Mouse (Mus musculus) WW6 (cell line): Measurements from ENCODE around the gene B3galt5.
A peak's percentile ranks its signal among the peaks of the same experiment; 100 is the strongest.

Source experiments
- DNase-seq: peaks from one replicate; pipeline ENCODE4 v3.0.0-alpha.2; 2013; ENCODE audit warnings: low read depth, low spot score

The B3galt5 gene

DNA sequence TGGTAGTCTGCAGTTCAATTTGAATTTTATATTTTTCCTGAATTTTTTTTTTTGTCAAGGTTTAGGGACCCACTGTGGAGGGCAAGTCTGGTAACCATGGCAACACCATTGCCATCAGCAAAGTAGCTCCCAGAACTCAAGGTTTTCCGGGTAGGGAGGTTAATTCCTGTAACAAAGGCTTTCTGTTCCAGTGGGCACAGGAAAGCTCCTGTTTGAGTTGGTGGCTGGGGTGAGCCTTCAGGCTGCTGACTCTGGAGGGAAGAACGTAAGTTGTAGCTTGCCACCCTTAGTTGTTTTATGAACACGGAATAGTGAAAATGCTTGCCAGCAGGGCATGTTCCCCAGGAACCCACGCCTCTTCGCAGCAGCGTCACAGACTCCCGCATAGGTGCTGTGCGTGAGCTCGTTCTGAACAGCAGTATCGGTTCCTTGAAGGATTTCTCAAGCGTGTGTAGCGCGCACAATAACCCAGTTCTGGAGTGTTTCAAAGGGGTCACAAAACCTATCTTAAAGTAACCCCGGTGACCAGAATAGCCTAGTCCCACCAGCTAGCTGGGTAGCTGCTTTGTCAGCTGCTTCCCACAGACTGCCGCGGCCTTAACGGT is at the start of gene B3galt5:
B3galt5 (plus strand) TSS at position 436 of the 605 bp plus-strand sequence.
- DNase-seq: no peak

DNA sequence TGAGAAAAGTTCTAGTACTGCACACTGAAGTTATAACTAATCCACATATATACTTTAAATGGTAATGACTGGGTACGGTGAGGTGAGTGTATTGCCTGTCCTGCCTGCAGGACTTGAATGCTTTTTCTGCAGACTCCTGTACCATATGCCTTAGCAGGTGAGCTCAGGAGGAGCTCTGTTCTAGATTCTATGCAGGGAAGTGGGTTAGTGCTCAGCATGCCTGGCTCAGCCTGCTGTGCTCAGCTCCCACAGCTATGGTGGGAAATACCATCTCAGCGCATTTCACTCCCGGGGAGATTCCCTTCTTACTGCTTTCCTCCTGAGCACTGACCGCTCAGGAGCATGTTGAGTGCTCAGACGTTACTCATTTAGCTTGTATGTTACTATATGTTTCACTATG is 48.0 kb upstream of the B3galt5 start:
- no peak for DNase-seq

DNA sequence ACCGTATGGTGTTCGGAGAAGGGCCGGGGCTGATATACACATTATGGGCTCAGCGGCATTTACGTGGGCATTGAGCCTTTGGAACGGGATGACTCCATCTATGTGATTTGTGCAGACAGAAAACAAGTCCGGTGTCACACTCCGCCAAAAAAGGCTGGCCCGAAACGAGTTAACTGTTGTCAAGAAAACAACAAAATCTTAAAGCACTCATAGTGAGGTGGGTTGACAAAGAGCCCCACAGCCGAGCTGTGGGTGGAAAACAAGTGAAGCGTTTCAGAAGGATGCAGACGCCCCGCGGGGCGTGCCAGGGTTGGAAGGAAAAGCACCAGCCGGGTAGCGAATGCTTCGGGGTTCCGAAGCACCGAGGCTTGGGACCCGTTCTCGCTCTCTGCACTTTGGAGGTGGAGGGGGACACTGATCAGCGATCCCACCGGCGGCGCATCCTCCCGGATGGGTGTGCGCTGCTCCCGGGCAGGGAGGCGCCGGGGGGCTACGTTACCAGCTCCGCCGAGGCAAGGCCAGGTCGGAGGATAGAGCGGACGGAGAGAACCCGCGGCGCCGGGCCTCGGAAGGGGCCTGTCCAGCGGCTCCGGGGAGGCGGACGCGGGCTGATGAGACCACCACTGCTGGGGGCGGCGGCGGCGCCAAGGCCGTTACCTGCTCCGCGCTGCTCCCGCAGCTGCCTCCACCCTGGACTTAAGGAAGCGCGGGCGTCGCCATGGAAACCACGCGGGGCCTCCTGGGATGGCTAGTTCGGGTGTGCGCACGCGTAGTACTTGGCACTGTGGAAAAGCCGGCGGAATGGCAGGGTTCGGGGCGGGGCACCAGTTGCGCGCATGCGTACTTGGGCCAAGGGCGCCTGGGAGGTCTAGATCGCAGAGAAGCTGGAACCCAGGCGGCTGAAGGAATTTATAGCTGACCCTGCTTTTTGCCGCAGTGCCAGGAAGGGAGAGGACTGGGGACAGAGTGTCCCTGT is 43.8 kb upstream of the B3galt5 start, which contains the start of gene Lca5l:
Lca5l (minus strand) TSS at position 741 of the 976 bp plus-strand sequence.
- DNase-seq: peak; percentile 94

- DNase-seq: no peak
Observed at GRCm38 (mm10) chr16:96199913-96200701, 35.5 kb upstream of the B3galt5 start, which contains the start of gene Sh3bgr. TSS of gene Sh3bgr (plus strand) at chr16:96200450.

- no peak for DNase-seq
Observed at GRCm38 (mm10) chr16:96200702-96201028, 34.9 kb upstream of the B3galt5 start.

- no peak for DNase-seq
Observed at GRCm38 (mm10) chr16:96201485-96202232, 33.9 kb upstream of the B3galt5 start.

GRCm38 (mm10) chr16:96209789-96210188 is 25.8 kb upstream of the B3galt5 start:
- DNase-seq: no peak

DNA sequence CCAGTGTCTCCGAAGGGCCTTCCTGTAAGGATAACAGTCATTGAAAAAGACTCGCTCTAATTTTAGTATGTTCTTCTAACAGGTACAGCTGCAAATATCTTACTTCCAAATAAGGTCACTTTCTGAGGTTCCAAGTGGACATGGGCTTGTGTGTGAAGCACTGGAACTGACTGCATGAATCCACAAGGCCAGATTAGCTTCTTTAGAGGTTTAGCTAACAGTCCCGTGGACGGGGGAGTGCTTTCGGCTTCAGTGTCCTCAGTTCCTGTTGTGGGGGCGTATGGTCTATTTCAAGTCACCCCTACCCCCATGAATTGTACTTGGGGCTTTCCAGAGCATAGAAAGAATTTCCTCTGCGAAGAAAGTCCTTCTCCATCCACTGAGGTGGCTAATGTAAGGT is 24.7 kb upstream of the B3galt5 start:
- DNase-seq: no peak

DNA sequence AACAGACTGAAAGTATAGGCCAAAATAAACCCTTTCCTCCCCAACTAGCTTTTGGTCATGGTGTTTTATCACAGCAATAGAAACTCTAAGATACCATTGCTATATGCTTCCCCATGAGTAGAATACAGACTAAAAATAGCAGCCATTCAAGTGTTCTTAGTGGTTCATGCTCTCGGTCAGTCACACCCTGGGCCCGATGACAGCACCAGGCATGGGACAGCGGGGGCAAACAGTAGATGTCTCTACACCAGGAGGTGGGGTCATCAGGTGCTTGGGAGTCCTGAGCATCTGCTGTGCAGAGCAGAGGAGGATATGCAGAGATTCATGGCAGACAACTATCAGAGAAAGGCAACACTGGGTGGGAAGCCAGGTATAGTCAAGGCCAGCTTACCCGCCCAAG is 22.6 kb upstream of the B3galt5 start:
- DNase-seq: no peak

DNA sequence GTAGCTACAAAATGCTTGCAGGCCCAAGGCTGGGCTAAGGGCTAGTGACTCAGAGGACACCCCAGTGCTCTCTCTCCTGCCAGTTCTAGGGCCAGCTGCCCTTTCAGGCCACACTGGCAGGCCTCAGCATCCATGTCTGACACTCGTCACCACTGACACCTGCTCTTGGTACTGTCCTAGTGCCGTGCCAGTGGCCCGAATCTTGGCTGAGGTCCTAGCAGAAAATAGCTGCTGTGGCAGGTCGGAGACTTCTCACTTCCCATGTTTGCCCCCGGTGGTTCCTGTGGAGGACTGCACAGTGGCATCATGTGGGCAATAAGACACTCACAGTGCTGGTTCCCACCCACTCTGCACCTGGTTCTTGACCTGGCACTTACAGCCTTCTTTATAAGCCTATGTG is 14.1 kb upstream of the B3galt5 start:
- DNase-seq: no peak

DNA sequence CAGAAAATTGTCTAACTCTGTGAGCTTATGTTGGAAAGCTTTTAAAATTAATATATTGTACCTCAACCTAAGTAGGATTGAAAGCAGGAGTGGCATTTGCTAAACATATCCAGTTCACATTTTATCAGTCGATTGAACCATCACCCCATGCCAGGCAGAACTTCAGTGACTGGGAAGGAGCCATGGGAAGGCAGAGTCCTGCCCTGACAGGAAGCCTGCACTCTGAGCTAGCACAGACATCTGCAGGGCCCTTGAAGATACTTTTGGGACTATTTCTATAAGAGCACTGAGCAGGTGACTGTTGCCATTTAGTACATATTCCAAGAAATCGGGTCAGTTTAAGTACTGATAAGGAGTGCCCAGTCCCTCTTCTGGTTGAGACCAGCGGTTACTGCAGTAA is 13.6 kb upstream of the B3galt5 start:
- DNase-seq: no peak

GRCm38 (mm10) chr16:96222452-96222851 is 13.1 kb upstream of the B3galt5 start:
- no peak for DNase-seq

DNA sequence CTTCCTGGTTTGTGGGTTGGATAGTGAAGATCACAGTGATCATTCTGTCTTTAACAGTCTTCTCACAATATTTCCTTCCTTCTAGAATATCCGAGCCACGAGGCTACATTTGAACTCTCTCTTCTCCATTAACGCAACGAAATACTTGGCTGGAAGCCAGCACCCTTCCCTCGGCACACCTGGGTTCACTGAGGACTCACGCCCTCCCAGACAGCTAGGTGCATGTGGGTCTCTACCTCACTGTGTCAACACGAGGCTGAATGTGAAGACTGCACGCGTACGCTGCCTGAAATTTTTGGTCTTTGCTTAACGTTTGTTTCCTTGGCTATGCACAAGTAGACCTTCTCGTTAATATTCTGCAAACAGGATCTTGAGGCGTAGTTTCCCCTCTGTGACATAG is 7.2 kb upstream of the B3galt5 start:
- DNase-seq: no peak

GRCm38 (mm10) chr16:96229044-96229555 is 6.5 kb upstream of the B3galt5 start:
- DNase-seq: no peak

GRCm38 (mm10) chr16:96230411-96230810 is 5.2 kb upstream of the B3galt5 start:
- DNase-seq: no peak

GRCm38 (mm10) chr16:96231251-96231650 is 4.3 kb upstream of the B3galt5 start:
- no peak for DNase-seq

- no peak for DNase-seq
Observed at GRCm38 (mm10) chr16:96231974-96232373, 3.6 kb upstream of the B3galt5 start.

DNA sequence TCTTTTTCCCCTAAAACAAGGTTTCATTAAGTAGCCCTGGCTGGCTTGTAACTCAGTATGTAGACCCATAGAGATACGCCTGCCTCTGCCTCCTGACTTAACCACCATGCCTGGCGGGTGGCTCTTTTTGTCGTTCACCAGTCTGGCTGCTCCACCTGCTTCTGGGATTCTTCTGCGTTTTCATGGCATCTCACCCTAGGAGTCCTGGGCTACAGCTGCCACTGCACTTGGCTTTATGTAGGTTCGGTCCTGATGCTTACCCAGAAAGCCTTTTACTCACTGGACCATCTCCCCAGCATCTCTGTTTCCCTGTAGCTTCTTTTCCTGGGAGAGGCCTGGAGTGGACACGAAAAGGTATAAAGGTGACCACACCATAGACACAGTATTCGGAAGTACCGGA is 1.6 kb upstream of the B3galt5 start:
- no peak for DNase-seq

DNA sequence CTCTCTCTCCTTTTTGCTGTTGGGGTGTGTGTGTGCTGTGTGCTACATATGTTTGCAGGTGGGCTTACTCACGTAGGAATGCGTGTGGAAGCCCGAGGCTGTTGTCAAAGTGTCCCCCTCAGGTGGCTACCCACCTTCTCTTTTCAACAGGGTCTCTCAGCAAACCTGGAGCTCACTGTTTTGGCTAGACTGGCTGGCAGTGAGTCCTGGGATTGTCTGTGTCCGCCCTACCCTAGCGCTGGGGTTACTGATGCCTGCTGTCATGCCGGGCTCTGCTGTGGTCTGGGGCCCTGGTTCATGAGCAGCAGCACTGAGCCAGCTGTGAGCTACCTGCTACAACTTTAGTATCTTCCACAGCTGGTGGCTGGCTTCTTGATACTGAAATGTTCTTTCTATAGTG is 8.9 kb downstream of the B3galt5 start:
- no peak for DNase-seq

DNA sequence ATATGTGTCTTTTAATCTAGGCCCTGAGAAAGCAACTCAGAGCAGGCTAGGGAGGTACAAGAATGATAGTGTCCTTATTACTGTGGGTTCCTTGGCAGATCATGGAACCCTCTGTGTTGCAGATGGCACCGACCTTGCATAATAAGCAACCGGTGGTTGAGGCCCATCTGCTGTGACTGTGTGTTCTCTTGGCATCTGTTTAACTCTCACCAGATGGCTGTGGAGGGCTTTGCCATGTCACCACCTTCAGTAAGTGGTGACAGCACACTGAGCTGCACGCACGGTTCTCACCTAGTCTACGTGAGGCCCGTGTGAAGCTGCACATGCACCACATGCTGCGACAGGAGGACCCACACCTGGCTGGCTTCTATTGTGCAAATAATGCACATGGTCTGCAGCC is 14.0 kb downstream of the B3galt5 start:
- DNase-seq: no peak

GRCm38 (mm10) chr16:96252146-96252545 is 16.5 kb downstream of the B3galt5 start:
- no peak for DNase-seq
